Mouse (Mus musculus) ES-E14 (cell line): ENCODE measurements around the gene Csnk1g2.

Experiments
- HCFC1 ChIP-seq: IDR thresholded peaks from 2 replicates; pipeline ENCODE4 v1.6.1; 2012; ENCODE audit warnings: low read length, inconsistent platforms, borderline replicate concordance; ENCODE audit not compliant: insufficient read depth
- ZNF384 ChIP-seq: IDR thresholded peaks from 2 replicates; pipeline ENCODE4 v1.6.1; 2012; ENCODE audit warnings: low read depth, low read length, inconsistent platforms

- TF ChIP-seq HCFC1: no peak
- no peak for TF ChIP-seq ZNF384
Measured at GRCm38 (mm10) chr10:80683647-80684046, 61.0 kb downstream of the Csnk1g2 start.
